Mouse (Mus musculus) small intestine, adult 2 months (tissue): ENCODE results near the gene Vps8.

Experiments
- CTCF ChIP-seq: fragments of 200-500 bp; IDR thresholded peaks from 2 replicates; pipeline ENCODE4 v1.5.1; 2012; ENCODE audit warnings: low read depth, mild to moderate bottlenecking, control low read depth, inconsistent platforms, low read length, moderate library complexity, mixed read lengths; ENCODE audit not compliant: insufficient replicate concordance, insufficient read length; ENCODE audit errors: extremely low read depth
- POLR2A ChIP-seq: fragments of 200-500 bp; IDR thresholded peaks from 2 replicates; pipeline ENCODE4 v1.6.1; 2012; ENCODE audit warnings: low read depth, mild to moderate bottlenecking, control low read depth, inconsistent platforms, low read length, moderate library complexity

GRCm38 (mm10) chr16:21648800-21649199, 225.9 kb downstream of the Vps8 start:
- no peak for TF ChIP-seq CTCF
- no peak for TF ChIP-seq POLR2A
